Mouse (Mus musculus): ENCODE results near the gene Zfp369. TPM values are rescaled to one million over a fixed set of nuclear protein-coding genes. Genes with fewer than 3 reads are reported as not detected.

Zfp369 gene
- total RNA-seq, 2 experiments from 2014 or later: 21.9 to 26.0 TPM

Other genes starting within 250 kb of the Zfp369 start
- gene Spata31d1c, start 245.8 kb upstream of the Zfp369 start, total RNA-seq (2021): not detected
- gene Prss47, start 226.1 kb upstream of the Zfp369 start, total RNA-seq (2021): not detected
- gene Mfsd14b, start 165.8 kb upstream of the Zfp369 start, total RNA-seq (2021): 10 to 100 TPM; 18.8 to 19.4 TPM
- not detected for gene Olfr465-ps1, start 140.7 kb upstream of the Zfp369 start, total RNA-seq (2021)
- gene Olfr466, start 128.6 kb upstream of the Zfp369 start, total RNA-seq (2021): not detected
- not detected for gene Nlrp4f, start 72.8 kb upstream of the Zfp369 start, total RNA-seq (2021)
- gene Gm10775, start 19.3 kb upstream of the Zfp369 start, total RNA-seq (2021): not detected
- not detected for gene Gm10139, start 233.9 kb downstream of the Zfp369 start, total RNA-seq (2021)

Measured in heart, postnatal 36 days (tissue).